Mouse (Mus musculus) liver, postnatal 0 days (tissue): Measurements from ENCODE around the gene Mgat4a. TPM values are rescaled to one million over a fixed set of nuclear protein-coding genes. Genes with fewer than 3 reads are reported as not detected.
"Not testable (repeated sequence)": the region's sequence is repeated elsewhere in the genome, so short reads cannot be mapped to it uniquely, and the experiment has no call there.

Experiments
- ATAC-seq: fragments of 200-750 bp; cut with Nextera tagmentation; 2 replicates; pipeline ENCODE4 v1.8.0; 2017; ENCODE audit warnings: mild to moderate bottlenecking, moderate library complexity
- DNase-seq: peaks from one replicate; pipeline ENCODE4 v3.0.0-alpha.2; 2016
- H3K27ac ChIP-seq: fragments of 300-500 bp; sonication (generic); 2 replicates; pipeline ENCODE4 v1.5.1; 2014; ENCODE audit warnings: antibody characterized with exemption, moderate library complexity, mild to moderate bottlenecking, low read depth
- H3K27me3 ChIP-seq: fragments of 300-500 bp; sonication (generic); 2 replicates; pipeline ENCODE4 v1.6.1; 2014; ENCODE audit warnings: low read length, control low read depth, mixed read lengths; ENCODE audit not compliant: insufficient read depth
- H3K36me3 ChIP-seq: fragments of 300-500 bp; sonication (generic); replicated peaks from 2 replicates; pipeline ENCODE4 v1.6.1; 2014; ENCODE audit warnings: mild to moderate bottlenecking, control low read depth, low read length, moderate library complexity, mixed read lengths; ENCODE audit not compliant: insufficient read depth
- H3K4me1 ChIP-seq: fragments of 300-500 bp; sonication (generic); 2 replicates; pipeline ENCODE4 v1.6.1; 2014; ENCODE audit warnings: antibody characterized with exemption, mild to moderate bottlenecking, control low read depth; ENCODE audit not compliant: insufficient read depth
- H3K4me2 ChIP-seq: fragments of 300-500 bp; sonication (generic); 2 replicates; pipeline ENCODE4 v1.6.1; 2014; ENCODE audit warnings: low read depth, mild to moderate bottlenecking, low read length, moderate library complexity, mixed read lengths
- H3K4me3 ChIP-seq: fragments of 300-500 bp; sonication (generic); 2 replicates; pipeline ENCODE4 v1.5.1; 2014; ENCODE audit warnings: low read depth, low read length
- H3K9ac ChIP-seq: fragments of 300-500 bp; sonication (generic); replicated peaks from 2 replicates; pipeline ENCODE4 v1.6.1; 2014; ENCODE audit warnings: mild to moderate bottlenecking, moderate library complexity
- H3K9me3 ChIP-seq: fragments of 300-500 bp; sonication (generic); 2 replicates; pipeline ENCODE4 v1.6.1; 2016; ENCODE audit warnings: mild to moderate bottlenecking, control low read depth, low read length, mixed read lengths
- CTCF ChIP-seq: sonication (generic); IDR thresholded peaks from 2 replicates; pipeline ENCODE4 v1.5.1; 2016; ENCODE audit warnings: antibody characterized with exemption, low read depth
- EP300 ChIP-seq: IDR thresholded peaks from 2 replicates; pipeline ENCODE4 v1.6.1; 2016; ENCODE audit warnings: antibody characterized with exemption, low read depth, mild to moderate bottlenecking
- WGBS: fragments of 180-500 bp; shearing (Covaris S2); extraction: QIAGEN DNeasy Blood & Tissue Kit; methylation state at CpG from one replicate; pipeline ENCODE4 v1.1.7; 2014; ENCODE audit not compliant: insufficient replicate concordance; 5-methylcytosine and 5-hydroxymethylcytosine counted together
- polyA plus RNA-seq: library from polyadenylated mRNA; unstranded; fragments of >200 nt; fragmentation: Nextera tagmentation; extraction: Ambion mirVana; gene quantifications from 2 replicates; pipeline ENCODE4 v1.2.1, GENCODE M21; 2015

The Mgat4a gene
- polyA plus RNA-seq, 1 experiment from 2014 or later, result 0.66 TPM

- H3K9me3 ChIP-seq, result no peaks in the 10 kb centered on the region
- DNase-seq (no peak), ATAC-seq (no peak)
- TF ChIP-seq EP300, result no peak
- no peak for TF ChIP-seq CTCF
- H3K27me3 ChIP-seq, result no peaks in the 10 kb centered on the region
- H3K9ac ChIP-seq, result no peak overlapping the region
- WGBS, result 46% methylated on average over 9 of the region's 9 CpGs
- H3K36me3 ChIP-seq, result no peaks in the 10 kb centered on the region
- H3K4me1 ChIP-seq, result no peaks in the 10 kb centered on the region
- H3K27ac ChIP-seq, result no peak overlapping the region
- no peak overlapping the region for H3K4me3 ChIP-seq
- no peak overlapping the region for H3K4me2 ChIP-seq
Measured at GRCm38 (mm10) chr1:37502354-37502753, 38.5 kb downstream of the Mgat4a start.

DNA sequence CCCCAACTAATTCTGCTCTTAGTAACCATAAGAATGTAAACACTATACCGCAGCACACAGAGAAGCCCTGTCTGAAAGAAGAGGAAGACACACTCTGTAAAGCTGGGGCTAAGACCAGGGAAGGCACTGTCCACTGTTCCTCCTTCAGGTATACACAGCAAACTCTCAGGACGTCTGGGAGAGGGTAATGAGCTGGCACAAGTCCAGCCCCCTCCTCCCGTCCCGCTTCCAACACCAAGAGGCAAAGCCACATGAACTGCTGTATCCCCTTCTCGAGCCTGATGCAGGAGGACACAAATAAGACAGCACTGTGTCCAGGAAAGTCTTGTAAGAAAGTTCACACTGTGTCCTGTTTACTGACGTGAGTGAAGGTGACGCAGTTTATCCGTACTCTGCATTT, 40.1 kb downstream of the Mgat4a start:
- no peaks in the 10 kb centered on the region for H3K27me3 ChIP-seq
- H3K4me2 ChIP-seq, result no peak overlapping the region
- no peaks in the 10 kb centered on the region for H3K36me3 ChIP-seq
- no peaks in the 10 kb centered on the region for H3K9me3 ChIP-seq
- 61% methylated on average over 8 of the region's 8 CpGs for WGBS
- no peak for TF ChIP-seq CTCF
- TF ChIP-seq EP300, result no peak
- no peak overlapping the region for H3K9ac ChIP-seq
- no peak overlapping the region for H3K4me3 ChIP-seq
- ATAC-seq, result no peak
- no peak overlapping the region for H3K27ac ChIP-seq
- 0 out of 2 replicates have a peak, but pooled peaks cover 4% of the 10 kb centered on the region for H3K4me1 ChIP-seq
- no peak for DNase-seq

DNA sequence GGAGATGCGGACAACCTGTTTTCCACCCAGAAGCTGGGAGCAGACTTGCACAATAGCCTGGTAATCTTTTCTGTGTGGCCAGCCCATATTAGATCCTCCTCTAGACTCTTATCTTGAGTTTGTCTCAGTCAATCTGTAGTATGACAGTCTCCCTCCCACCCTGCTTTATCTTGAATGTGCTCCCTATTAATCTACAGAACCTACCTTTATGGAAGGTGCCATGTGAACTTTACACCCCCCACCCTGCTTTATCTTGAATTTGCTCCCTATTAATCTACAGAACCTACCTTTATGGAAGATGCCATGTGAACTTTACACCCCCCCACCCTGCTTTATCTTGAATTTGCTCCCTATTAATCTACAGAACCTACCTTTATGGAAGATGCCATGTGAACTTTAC, 41.4 kb downstream of the Mgat4a start:
- not testable (repeated sequence) for H3K4me3 ChIP-seq, H3K36me3 ChIP-seq, H3K9me3 ChIP-seq, H3K4me2 ChIP-seq, H3K27ac ChIP-seq, ATAC-seq, H3K4me1 ChIP-seq, H3K9ac ChIP-seq, DNase-seq, H3K27me3 ChIP-seq
- WGBS, result 77% methylated on average over 1 of the region's 1 CpGs

- 86% methylated on average over 10 of the region's 10 CpGs for WGBS
- TF ChIP-seq CTCF (no peak), EP300 (no peak)
- H3K36me3 ChIP-seq, result no peaks in the 10 kb centered on the region
Measured at GRCm38 (mm10) chr1:37498911-37499310, 41.9 kb downstream of the Mgat4a start.

DNA sequence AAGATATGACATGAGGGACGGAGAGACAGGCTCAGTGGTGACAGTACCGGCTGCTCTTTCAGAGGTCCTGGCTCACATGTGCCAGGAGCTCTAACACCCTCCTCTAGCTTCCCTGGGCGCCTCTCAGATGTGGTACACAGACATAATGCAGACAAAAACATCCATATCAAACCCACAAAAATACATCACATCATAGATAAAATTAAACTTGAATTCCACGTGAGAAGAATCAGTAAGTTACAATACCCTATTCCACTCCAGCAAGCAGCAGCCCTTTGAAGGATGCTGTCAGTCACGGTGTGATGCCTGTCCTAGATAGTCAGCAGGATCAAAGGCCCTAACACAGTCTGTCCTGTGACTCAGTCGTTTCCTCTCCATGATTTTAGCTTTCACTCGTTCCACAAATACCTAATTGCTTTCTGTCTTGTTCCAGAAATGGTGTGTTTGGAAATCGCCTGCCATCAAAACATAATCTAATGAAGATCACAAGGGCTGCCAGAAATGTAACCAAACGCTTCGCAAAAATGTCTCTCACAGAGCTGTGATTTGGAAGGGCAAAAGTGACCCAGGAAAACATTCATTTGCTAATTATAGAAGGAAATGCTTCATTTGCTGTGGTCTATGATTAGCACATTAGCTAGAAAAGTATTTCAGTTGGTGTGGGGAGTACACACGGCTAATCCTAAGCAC, 44.1 kb downstream of the Mgat4a start:
- ATAC-seq (no peak), DNase-seq (no peak)
- Histone ChIP-seq H3K27me3 (no peaks in the 10 kb centered on the region), H3K36me3 (no peaks in the 10 kb centered on the region), H3K9ac (no peak overlapping the region), H3K9me3 (no peaks in the 10 kb centered on the region), H3K4me3 (no peak overlapping the region), H3K4me1 (peaks cover 10% of the 10 kb centered on the region; the same call in 1 of the 2 replicates), H3K27ac (no peak overlapping the region), H3K4me2 (peak overlapping the region; percentile 61)
- WGBS, result 53% methylated on average over 11 of the region's 11 CpGs
- TF ChIP-seq CTCF, result no peak
- TF ChIP-seq EP300, result no peak

More at GRCm38 (mm10) chr1:37498911-37499310, 41.9 kb downstream of the Mgat4a start:
- Histone ChIP-seq H3K4me2 (no peak overlapping the region), H3K27me3 (no peaks in the 10 kb centered on the region), H3K4me1 (0 out of 2 replicates have a peak, but pooled peaks cover 4% of the 10 kb centered on the region), H3K9me3 (no peaks in the 10 kb centered on the region), H3K27ac (no peak overlapping the region), H3K4me3 (no peak overlapping the region), H3K9ac (no peak overlapping the region)
- no peak for ATAC-seq
- no peak for DNase-seq

DNA sequence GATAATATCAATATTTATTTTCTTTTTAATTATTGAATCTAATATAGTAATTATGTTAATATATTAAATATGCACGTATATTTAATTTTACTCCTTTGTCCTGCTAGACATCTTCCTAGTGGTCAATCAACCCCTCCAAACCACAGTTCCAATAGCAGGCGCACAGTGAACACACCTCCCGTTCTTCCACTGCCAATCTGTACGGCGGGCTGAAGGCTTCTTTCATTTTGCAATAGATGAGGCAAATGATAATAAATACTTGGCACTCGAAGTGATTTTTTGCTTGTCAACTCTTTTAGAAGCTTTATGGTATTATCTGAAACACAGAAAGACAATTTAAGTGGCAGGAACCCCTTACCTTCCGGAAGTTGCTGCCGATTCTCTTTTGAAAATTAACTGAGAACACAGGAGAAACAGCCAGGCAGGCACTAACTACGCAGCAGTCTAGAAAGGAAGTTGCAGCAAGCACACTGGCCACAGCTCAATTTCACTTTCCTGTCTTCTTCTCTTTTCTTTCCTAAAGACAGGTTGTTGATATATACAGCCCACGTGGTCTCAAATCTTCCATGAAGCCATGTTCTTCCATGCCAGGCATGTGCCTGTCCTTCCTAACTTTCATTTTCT, 45.0 kb downstream of the Mgat4a start:
- DNase-seq, result no peak
- peak overlapping the region; percentile 45 for H3K4me3 ChIP-seq
- peak overlapping the region; percentile 61 for H3K4me2 ChIP-seq
- peak overlapping the region; percentile 45 for H3K27ac ChIP-seq
- H3K36me3 ChIP-seq, result no peaks in the 10 kb centered on the region
- no peaks in the 10 kb centered on the region for H3K9me3 ChIP-seq
- no peak for TF ChIP-seq CTCF
- no peak for TF ChIP-seq EP300
- peak overlapping the region; percentile 45 for H3K9ac ChIP-seq
- 30% methylated on average over 10 of the region's 10 CpGs for WGBS
- peaks cover 10% of the 10 kb centered on the region; the same call in 1 of the 2 replicates for H3K4me1 ChIP-seq
- no peaks in the 10 kb centered on the region for H3K27me3 ChIP-seq
- no peak for ATAC-seq
